Mouse (Mus musculus) bone marrow, adult 2 months (tissue): Measurements from ENCODE around the gene Mybpc2.

Source experiments
- CTCF ChIP-seq: fragments of 200-500 bp; IDR thresholded peaks from 2 replicates; pipeline ENCODE4 v1.5.1; 2011; ENCODE audit warnings: low read length, control low read depth; ENCODE audit not compliant: control insufficient read depth, insufficient read depth
- POLR2A ChIP-seq: fragments of 200-500 bp; IDR thresholded peaks from 2 replicates; pipeline ENCODE4 v1.6.1; 2011; ENCODE audit warnings: low read depth, mild to moderate bottlenecking, control low read depth, low read length, borderline replicate concordance; ENCODE audit not compliant: control insufficient read depth

- TF ChIP-seq CTCF (no peak), POLR2A (no peak)
Measured at GRCm38 (mm10) chr7:44460767-44461502, 63.5 kb downstream of the Mybpc2 start.
